Mouse (Mus musculus): ENCODE data around the gene Ostf1. TPM values are rescaled to one million over a fixed set of nuclear protein-coding genes. Genes with fewer than 3 reads are reported as not detected.
A peak's percentile ranks its signal among the peaks of the same experiment; 100 is the strongest.

Ostf1 gene
- total RNA-seq, 2 experiments from 2014 or later, result 38.5 to 44.0 TPM

DNA sequence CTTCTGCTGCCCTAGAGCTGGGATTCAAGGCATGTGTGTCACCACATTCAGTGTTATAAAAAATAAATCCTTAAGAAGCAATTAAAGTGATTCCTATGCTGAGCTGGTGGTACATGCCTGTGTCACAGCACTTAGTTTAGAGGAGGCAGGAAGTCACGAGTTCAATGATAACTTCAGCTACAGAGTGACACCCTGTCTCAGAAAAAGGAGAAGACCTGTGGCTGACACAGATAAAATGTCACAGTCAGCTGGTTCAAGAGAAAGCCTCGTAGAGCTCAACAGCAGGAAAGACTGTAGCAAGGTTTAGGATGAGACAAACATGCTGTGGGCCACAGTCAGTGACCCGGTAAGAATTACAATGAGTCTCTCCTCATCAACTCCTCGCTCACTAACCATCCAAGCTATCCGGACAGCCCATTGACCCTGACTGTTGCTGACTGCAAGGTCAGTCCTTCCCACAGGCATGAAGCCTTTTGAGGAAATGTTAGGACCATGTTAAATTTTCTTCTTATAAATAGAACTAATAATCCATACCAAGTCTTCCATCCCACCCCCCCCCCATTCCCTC lies 15.3 kb upstream of the Ostf1 start:
- ATAC-seq (replicated peaks; ENCODE audit: low FRiP score, poor library complexity, severe bottlenecking), result peak; percentile 70

DNA sequence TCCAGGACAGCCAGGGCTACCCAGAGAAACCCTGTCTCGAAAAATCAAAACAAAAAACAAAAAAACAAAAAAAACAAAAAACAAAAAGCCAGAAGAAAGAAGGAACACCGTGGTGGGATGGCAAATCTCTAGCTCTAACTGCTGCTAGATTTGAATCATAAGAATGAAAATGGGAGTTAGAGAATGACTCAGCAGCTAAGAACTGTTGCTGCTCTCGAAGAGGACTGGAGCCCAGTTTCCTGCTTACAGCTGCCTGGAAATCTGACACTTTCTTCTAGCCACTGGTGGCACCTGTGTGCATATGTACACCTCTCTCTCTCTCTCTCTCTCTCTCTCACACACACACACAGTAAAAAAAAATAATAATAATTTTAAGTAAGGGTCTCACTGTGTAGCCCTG lies 14.8 kb upstream of the Ostf1 start:
- ATAC-seq (replicated peaks; ENCODE audit: low FRiP score, poor library complexity, severe bottlenecking), result 0 out of 2 replicates have a peak, but pooled peaks have one; percentile 36

- ATAC-seq (replicated peaks; ENCODE audit: low FRiP score, poor library complexity, severe bottlenecking), result peak; percentile 90
These were observed 12.5 kb upstream of the Ostf1 start for GRCm38 (mm10) chr19:18644084-18644483.

DNA sequence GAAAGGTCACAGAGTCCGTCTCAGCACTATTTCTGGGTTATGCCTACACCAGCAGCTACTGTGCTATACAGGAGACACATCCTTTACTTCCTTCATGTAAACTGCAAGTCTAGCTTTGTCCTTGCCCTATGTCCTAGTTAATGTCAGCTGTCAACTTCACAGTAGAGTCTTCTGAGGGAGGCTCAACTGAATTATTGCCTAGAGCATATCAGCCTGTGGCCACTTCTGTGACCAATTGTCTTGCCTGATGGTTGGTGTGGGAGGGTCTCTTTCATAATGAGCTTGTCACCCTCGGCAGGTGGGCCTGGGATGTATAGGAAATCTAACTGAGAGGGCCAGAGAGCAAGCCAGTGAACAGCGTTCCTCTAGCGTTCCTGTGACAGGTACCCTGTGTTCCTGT lies 11.8 kb upstream of the Ostf1 start:
- no peak for ATAC-seq (replicated peaks; ENCODE audit: low FRiP score, poor library complexity, severe bottlenecking)

GRCm38 (mm10) chr19:18641001-18641400 lies 9.4 kb upstream of the Ostf1 start:
- ATAC-seq (replicated peaks; ENCODE audit: low FRiP score, poor library complexity, severe bottlenecking), result no peak

DNA sequence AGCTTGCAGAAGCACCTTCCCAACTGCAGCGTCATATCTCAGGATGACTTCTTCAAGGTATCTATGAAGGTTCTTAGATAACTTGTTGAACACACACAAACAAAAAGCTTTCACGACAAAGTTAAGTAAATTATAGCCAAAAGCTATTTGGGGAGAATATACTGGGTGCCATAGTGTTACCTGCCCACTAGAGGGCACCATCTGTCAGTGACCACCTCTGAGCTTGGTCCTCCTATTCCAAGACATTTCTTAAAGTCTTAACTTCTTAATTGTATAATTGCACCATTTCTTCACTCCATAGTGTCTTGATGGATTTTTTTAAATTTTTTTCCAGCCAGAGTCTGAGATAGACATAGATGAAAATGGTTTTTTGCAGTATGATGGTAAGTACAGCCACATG lies 7.9 kb upstream of the Ostf1 start:
- ATAC-seq (replicated peaks; ENCODE audit: low FRiP score, poor library complexity, severe bottlenecking), result no peak

GRCm38 (mm10) chr19:18638949-18639348 lies 7.3 kb upstream of the Ostf1 start:
- ATAC-seq (replicated peaks; ENCODE audit: low FRiP score, poor library complexity, severe bottlenecking), result no peak

GRCm38 (mm10) chr19:18637954-18638353 lies 6.3 kb upstream of the Ostf1 start:
- ATAC-seq (replicated peaks; ENCODE audit: low FRiP score, poor library complexity, severe bottlenecking), result no peak

- ATAC-seq (replicated peaks; ENCODE audit: low FRiP score, poor library complexity, severe bottlenecking), result no peak
These were observed 885 bp upstream of the Ostf1 start for GRCm38 (mm10) chr19:18632231-18633185.

DNA sequence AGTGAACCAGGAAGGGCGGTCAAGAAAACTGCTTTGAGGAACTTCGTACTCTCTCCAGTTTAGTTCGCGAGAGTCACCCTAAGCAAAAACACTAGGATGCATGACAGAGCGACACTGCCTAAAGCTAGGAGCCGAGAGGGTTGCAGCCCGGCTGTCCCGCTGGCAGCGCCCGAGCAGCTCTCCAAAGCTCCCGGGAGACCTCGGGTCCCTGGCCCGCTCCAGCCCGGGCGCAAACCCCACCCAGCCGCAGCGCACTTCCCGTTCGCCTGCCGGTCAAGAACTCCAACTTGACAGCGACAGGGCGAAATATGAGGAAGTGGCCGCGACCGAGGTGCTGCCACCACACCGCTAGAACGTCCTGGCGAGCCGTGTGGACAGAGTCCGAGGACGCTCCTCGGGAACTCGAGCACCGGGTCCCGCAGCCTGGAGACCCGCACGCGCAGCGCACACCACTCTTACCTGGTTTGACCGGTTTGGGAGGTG lies 421 bp downstream of the Ostf1 start:
- peak; percentile 66 for ATAC-seq (replicated peaks; ENCODE audit: low FRiP score, poor library complexity, severe bottlenecking)

DNA sequence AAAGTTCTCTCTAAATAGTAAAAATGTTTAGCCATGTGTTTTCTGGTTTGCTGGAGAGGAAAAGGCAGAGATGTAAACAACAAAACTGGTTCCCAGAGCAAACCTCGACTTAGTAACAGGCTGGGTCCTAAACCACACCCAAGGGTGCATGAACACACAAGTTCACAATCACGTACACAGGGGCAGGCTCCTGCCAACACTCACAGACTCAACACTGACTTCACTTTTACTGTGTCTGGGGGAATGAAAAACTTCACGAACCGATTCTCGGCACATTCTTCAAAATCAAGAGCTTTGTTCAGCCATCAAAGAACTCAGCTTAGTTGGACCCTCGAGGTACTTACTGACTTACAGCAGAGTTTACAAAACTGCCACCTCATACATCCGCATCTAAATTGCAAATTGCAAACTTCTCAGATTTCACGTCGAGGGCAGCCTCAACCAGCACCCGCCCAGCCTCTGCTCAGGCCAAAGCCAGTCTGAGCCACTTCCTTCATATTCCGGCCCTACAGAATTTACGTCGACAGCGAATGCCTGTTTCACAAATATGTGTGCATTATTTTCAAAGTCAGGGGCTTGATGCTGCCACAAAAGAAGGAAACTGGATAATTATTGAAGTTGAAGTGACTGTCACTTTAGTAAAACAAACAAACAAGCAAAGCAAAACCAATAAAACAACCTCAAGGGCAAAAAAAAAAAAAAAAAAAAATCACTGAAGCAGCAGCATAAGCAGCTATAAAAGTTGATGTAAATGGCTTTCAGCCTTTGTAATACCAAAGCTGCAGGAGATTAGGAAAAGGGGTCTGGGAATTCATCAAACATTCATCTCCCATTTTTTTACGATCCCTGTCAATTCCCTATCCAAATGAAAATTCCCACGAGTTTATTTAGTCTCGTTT lies 1.2 kb downstream of the Ostf1 start:
- ATAC-seq (replicated peaks; ENCODE audit: low FRiP score, poor library complexity, severe bottlenecking), result no peak

- no peak for ATAC-seq (replicated peaks; ENCODE audit: low FRiP score, poor library complexity, severe bottlenecking)
These were observed 2.0 kb downstream of the Ostf1 start for GRCm38 (mm10) chr19:18629589-18629988.

DNA sequence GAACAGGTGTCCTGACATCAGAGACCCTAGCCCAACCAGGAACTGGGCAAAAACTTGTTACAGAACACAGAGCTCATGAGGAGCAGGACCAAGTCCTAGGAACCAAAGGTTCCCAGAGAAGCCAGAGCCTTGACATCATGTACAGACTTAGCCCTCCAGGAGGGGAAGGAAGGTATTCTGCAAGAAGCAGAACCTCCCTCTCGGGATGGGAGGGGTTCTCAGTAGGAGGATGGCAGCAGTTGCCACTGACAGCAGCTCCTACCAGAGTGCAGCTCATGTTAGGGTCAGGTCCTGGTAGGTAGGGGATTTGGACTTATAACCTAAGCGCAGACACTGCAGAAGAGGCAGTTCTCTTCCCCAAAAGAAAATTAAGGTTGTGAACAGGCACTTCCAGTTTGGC lies 7.7 kb downstream of the Ostf1 start:
- ATAC-seq (replicated peaks; ENCODE audit: low FRiP score, poor library complexity, severe bottlenecking), result no peak

- ATAC-seq (replicated peaks; ENCODE audit: low FRiP score, poor library complexity, severe bottlenecking), result no peak
These were observed 11.9 kb downstream of the Ostf1 start for GRCm38 (mm10) chr19:18619691-18620090.

- ATAC-seq (replicated peaks; ENCODE audit: low FRiP score, poor library complexity, severe bottlenecking), result no peak
These were observed 12.6 kb downstream of the Ostf1 start for GRCm38 (mm10) chr19:18619060-18619459.

DNA sequence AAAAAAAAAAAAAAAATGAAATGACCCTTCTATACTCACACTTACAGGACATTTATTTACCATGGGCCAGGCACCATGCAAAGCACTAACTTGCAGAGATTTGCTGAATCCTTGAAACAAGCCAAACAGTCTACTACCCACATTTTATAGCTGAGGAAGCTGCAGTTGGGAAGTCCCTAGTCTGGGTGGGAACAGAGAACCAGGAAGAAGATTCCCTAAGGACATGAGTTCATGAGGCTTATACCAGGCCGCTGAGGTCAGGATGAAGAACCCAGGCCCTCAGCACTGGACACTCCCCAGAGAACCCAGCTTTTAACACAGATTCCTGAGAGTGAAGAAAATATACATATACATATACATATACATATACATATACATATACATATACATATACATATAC lies 14.1 kb downstream of the Ostf1 start:
- ATAC-seq (replicated peaks; ENCODE audit: low FRiP score, poor library complexity, severe bottlenecking), result no peak

- no peak for ATAC-seq (replicated peaks; ENCODE audit: low FRiP score, poor library complexity, severe bottlenecking)
These were observed 15.9 kb downstream of the Ostf1 start for GRCm38 (mm10) chr19:18615680-18616240.

DNA sequence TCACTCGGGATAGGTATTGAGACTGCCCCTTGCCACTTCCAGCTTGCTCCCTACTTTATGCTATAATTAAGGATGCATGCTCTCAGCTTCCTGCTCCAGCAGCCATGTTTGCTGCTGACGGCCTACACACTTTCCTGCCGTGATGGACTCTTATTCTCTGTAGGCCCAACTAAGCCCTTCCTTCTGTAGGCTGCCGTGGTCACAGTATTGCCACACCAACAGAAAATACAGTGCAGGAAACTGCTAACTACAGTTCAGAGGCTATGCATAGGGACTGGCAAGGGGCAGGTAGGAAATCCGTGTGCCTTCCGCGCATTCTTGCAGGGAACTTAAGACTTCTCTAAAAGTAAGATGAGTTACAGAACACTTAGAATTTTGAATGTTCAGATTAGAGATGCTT lies 17.3 kb downstream of the Ostf1 start:
- ATAC-seq (replicated peaks; ENCODE audit: low FRiP score, poor library complexity, severe bottlenecking), result no peak

- no peak for ATAC-seq (replicated peaks; ENCODE audit: low FRiP score, poor library complexity, severe bottlenecking)
These were observed 22.6 kb downstream of the Ostf1 start for GRCm38 (mm10) chr19:18608975-18609374.

DNA sequence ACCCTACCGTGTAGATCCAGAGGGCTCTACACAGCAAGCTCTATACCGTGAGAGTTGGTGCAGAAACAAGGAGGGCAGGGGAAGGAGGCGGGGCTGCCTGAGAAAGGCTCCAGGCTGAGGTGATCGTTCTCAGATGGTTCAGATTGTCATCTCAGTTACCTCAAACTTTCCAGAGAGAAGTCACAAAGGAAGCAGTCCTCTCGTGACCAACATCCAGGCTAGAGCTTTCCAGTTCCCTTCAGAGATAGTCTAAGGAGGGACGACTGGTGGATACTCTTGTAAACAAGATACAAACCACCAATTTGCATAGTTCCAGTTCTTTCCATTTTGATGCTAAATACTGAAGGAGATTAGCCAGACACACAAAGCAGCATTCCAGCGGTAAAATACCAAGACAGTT lies 23.7 kb downstream of the Ostf1 start:
- ATAC-seq (replicated peaks; ENCODE audit: low FRiP score, poor library complexity, severe bottlenecking), result no peak

Data from erythroid progenitor cell, adult 5-6 weeks (primary cell).